Mouse (Mus musculus) C2C12 (cell line): ENCODE measurements around the gene Myb.

Source experiments
- CTCF ChIP-seq: IDR thresholded peaks from one replicate; pipeline ENCODE4 v1.5.1; 2011; ENCODE audit not compliant: control insufficient read depth, insufficient read depth, insufficient read length
- MAX ChIP-seq: IDR thresholded peaks from one replicate; pipeline ENCODE4 v1.6.1; 2011; ENCODE audit warnings: mild to moderate bottlenecking, control low read depth

- TF ChIP-seq CTCF (no peak), MAX (no peak)
Measured at GRCm38 (mm10) chr10:21099515-21099914, 61.3 kb downstream of the Myb start.
